10 mouse cellular contexts compared by ENCODE assay signal in genomic region chr2:164134563-164134962, GRCm38 (mm10). TPM values are rescaled to one million over a fixed set of nuclear protein-coding genes. Genes with fewer than 3 reads are reported as not detected.
A peak's percentile ranks its signal among the peaks of the same experiment; 100 is the strongest.
DNase-seq lines count a peak whose midpoint lies in the region; ATAC-seq and TF ChIP-seq lines count a peak whose summit lies in the region.
"Had no signal": no experiment of that assay in that cellular context is flagged by ENCODE, and none has a peak within 500 bp of the region (broad histone marks: within the 10 kb centered on the region; RNA-seq: fewer than 3 reads in every experiment).

No protein-coding gene starts in this region.

- H3K27me3 ChIP-seq in hindbrain, postnatal 0 days (ENCODE audit: insufficient read depth, low read length) = no peaks in the 10 kb centered on the region
- no peaks in the 10 kb centered on the region for H3K27me3 ChIP-seq in hindbrain, embryonic 12.5 days
- H3K27me3 ChIP-seq in forebrain, embryonic 11.5 days (ENCODE audit: control insufficient read depth, insufficient read depth, low read length) = no peaks in the 10 kb centered on the region
- H3K27me3 ChIP-seq: heart, embryonic 15.5 days had no signal

- peak; percentile 80 for DNase-seq in hindbrain, postnatal 0 days (ENCODE audit: low spot score)
- peak; percentile 35 for DNase-seq in MN1 (ENCODE audit: low spot score)
- DNase-seq in brain, embryonic 14.5 days (ENCODE audit: low read depth) = peak; percentile 67
- DNase-seq in lung, postnatal 25 days (ENCODE audit: low spot score) = peak; percentile 26
- no peak for DNase-seq in forebrain, embryonic 11.5 days (ENCODE audit: low spot score)
- no peak for DNase-seq in thymus, adult 18-20 months

- TF ChIP-seq CTCF in hindbrain, postnatal 0 days (IDR thresholded peaks at IDR 0.05; ENCODE audit: low read depth) = peak; percentile 87
- peak; percentile 65; the same call in 1 of the 2 replicates for TF ChIP-seq CTCF in brain, embryonic 14.5 days (IDR thresholded peaks at IDR 0.05; ENCODE audit: borderline replicate concordance, extremely low read depth, insufficient read depth, insufficient read length)

- H3K4me2 ChIP-seq in hindbrain, postnatal 0 days (ENCODE audit: low read depth, low read length) = no peak overlapping the region
- no peak overlapping the region for H3K4me2 ChIP-seq in hindbrain, embryonic 12.5 days (replicated peaks)
- no peak overlapping the region for H3K4me2 ChIP-seq in forebrain, embryonic 11.5 days (ENCODE audit: low read depth, low read length, severe bottlenecking)
- H3K4me2 ChIP-seq: heart, embryonic 15.5 days had no signal

- peaks cover 5% of the 10 kb centered on the region; the same call in 1 of the 2 replicates for H3K4me1 ChIP-seq in hindbrain, postnatal 0 days (ENCODE audit: insufficient read depth, low read length)
- peaks cover 8% of the 10 kb centered on the region for H3K4me1 ChIP-seq in hindbrain, embryonic 12.5 days
- no peaks in the 10 kb centered on the region for H3K4me1 ChIP-seq in forebrain, embryonic 11.5 days (replicated peaks; ENCODE audit: control insufficient read depth, insufficient read depth, low read length)

- no peak overlapping the region for H3K4me3 ChIP-seq in hindbrain, postnatal 0 days (ENCODE audit: low read length)
- no peak overlapping the region for H3K4me3 ChIP-seq in hindbrain, embryonic 12.5 days
- H3K4me3 ChIP-seq in forebrain, embryonic 11.5 days (ENCODE audit: low read depth, low read length) = no peak overlapping the region
- H3K4me3 ChIP-seq: heart, embryonic 15.5 days had no signal

- H3K9me3 ChIP-seq in hindbrain, postnatal 0 days (ENCODE audit: low read length) = no peaks in the 10 kb centered on the region
- no peaks in the 10 kb centered on the region for H3K9me3 ChIP-seq in hindbrain, embryonic 12.5 days (replicated peaks)
- no peaks in the 10 kb centered on the region for H3K9me3 ChIP-seq in forebrain, embryonic 11.5 days (ENCODE audit: control insufficient read depth, low read length)
- H3K9me3 ChIP-seq: heart, embryonic 15.5 days had no signal

- WGBS in hindbrain, postnatal 0 days = 48% methylated on average over 6 of the region's 6 CpGs
- WGBS in hindbrain, embryonic 12.5 days = 73% methylated on average over 6 of the region's 6 CpGs
- 80% methylated on average over 6 of the region's 6 CpGs for WGBS in forebrain, embryonic 11.5 days

- H3K36me3 ChIP-seq in hindbrain, postnatal 0 days (ENCODE audit: insufficient read depth, low read length) = peaks cover 3% of the 10 kb centered on the region; the same call in 1 of the 2 replicates
- H3K36me3 ChIP-seq in hindbrain, embryonic 12.5 days = 0 out of 2 replicates have a peak, but pooled peaks cover 7% of the 10 kb centered on the region
- no peaks in the 10 kb centered on the region for H3K36me3 ChIP-seq in forebrain, embryonic 11.5 days (ENCODE audit: control insufficient read depth, insufficient read depth, low read length)
- H3K36me3 ChIP-seq: heart, embryonic 15.5 days had no signal

- ATAC-seq in hindbrain, postnatal 0 days = peak; percentile 82
- no peak for ATAC-seq in hindbrain, embryonic 12.5 days (ENCODE audit: low FRiP score)
- ATAC-seq in erythroblast, adult 5-6 weeks (replicated peaks; ENCODE audit: low FRiP score, poor library complexity, severe bottlenecking) = no peak
- no peak for ATAC-seq in forebrain, embryonic 11.5 days (replicated peaks; ENCODE audit: low FRiP score)

- TF ChIP-seq POLR2A in brain, embryonic 14.5 days (IDR thresholded peaks at IDR 0.05; ENCODE audit: borderline replicate concordance, extremely low read depth, insufficient read depth, insufficient read length, poor library complexity, severe bottlenecking) = no peak

- H3K27ac ChIP-seq in hindbrain, postnatal 0 days = no peak overlapping the region
- no peak overlapping the region for H3K27ac ChIP-seq in hindbrain, embryonic 12.5 days
- H3K27ac ChIP-seq in forebrain, embryonic 11.5 days (ENCODE audit: low read depth, low read length) = no peak overlapping the region
- H3K27ac ChIP-seq: heart, embryonic 15.5 days had no signal

- H3K9ac ChIP-seq in hindbrain, postnatal 0 days (replicated peaks; ENCODE audit: low read length) = no peak overlapping the region
- no peak overlapping the region for H3K9ac ChIP-seq in hindbrain, embryonic 12.5 days
- H3K9ac ChIP-seq in forebrain, embryonic 11.5 days (ENCODE audit: low read length) = no peak overlapping the region
- H3K9ac ChIP-seq: heart, embryonic 15.5 days had no signal

RNA-seq across cellular contexts. Expression of gene Kcns1, which starts 36.4 kb away (rescaled TPM):
- total RNA-seq in hindbrain, postnatal 0 days (2014; rRNA removed) = 12.7 and 15.8 TPM in 2 replicates
- 3.0 and 3.3 TPM in 2 replicates for polyA plus RNA-seq in hindbrain, postnatal 0 days (2015; fragmentation: Nextera tagmentation; extraction: Ambion mirVana)
- 0.27 and 0.30 TPM in 2 replicates for polyA plus RNA-seq in hindbrain, embryonic 12.5 days (2016; fragmentation: Nextera tagmentation; extraction: Ambion mirVana)
- 0.83 and 1.5 TPM in 2 replicates for polyA plus RNA-seq in brain, embryonic 14.5 days (2012; rRNA removed)
- not detected in 2 replicates for total RNA-seq in erythroblast, adult 5-6 weeks (2015; ENCODE audit: low replicate concordance)
- total RNA-seq in erythroblast, adult 5-6 weeks (2017; ENCODE audit: low replicate concordance) = not detected in 2 replicates
- polyA plus RNA-seq in forebrain, embryonic 11.5 days (2014; fragmentation: Nextera tagmentation; extraction: Ambion mirVana) = not detected in 2 replicates
- total RNA-seq: adrenal gland, adult 18-20 months had no signal

RNA-seq across cellular contexts. Expression of gene Wfdc5, which starts 48.0 kb away (rescaled TPM):
- total RNA-seq in hindbrain, postnatal 0 days (2014; rRNA removed) = not detected in 2 replicates
- polyA plus RNA-seq in hindbrain, postnatal 0 days (2015; fragmentation: Nextera tagmentation; extraction: Ambion mirVana) = not detected in 2 replicates
- polyA plus RNA-seq in hindbrain, embryonic 12.5 days (2016; fragmentation: Nextera tagmentation; extraction: Ambion mirVana) = not detected in 2 replicates
- not detected in 2 replicates for polyA plus RNA-seq in brain, embryonic 14.5 days (2012; rRNA removed)
- total RNA-seq in erythroblast, adult 5-6 weeks (2015; ENCODE audit: low replicate concordance) = not detected in 2 replicates
- total RNA-seq in erythroblast, adult 5-6 weeks (2017; ENCODE audit: low replicate concordance) = not detected in 2 replicates
- not detected in 2 replicates for polyA plus RNA-seq in forebrain, embryonic 11.5 days (2014; fragmentation: Nextera tagmentation; extraction: Ambion mirVana)
- total RNA-seq: adrenal gland, adult 18-20 months had no signal
- polyA plus RNA-seq: heart, embryonic 15.5 days had no signal

RNA-seq across cellular contexts. Expression of gene Wfdc12, which starts 55.8 kb away (rescaled TPM):
- not detected in 2 replicates for total RNA-seq in hindbrain, postnatal 0 days (2014; rRNA removed)
- not detected in 2 replicates for polyA plus RNA-seq in hindbrain, postnatal 0 days (2015; fragmentation: Nextera tagmentation; extraction: Ambion mirVana)
- polyA plus RNA-seq in hindbrain, embryonic 12.5 days (2016; fragmentation: Nextera tagmentation; extraction: Ambion mirVana) = 0.31 TPM in 1 of 2 replicates, not detected in the other
- polyA plus RNA-seq in brain, embryonic 14.5 days (2012; rRNA removed) = not detected in 2 replicates
- total RNA-seq in erythroblast, adult 5-6 weeks (2015; ENCODE audit: low replicate concordance) = not detected in 2 replicates
- total RNA-seq in erythroblast, adult 5-6 weeks (2017; ENCODE audit: low replicate concordance) = not detected in 2 replicates
- polyA plus RNA-seq in forebrain, embryonic 11.5 days (2014; fragmentation: Nextera tagmentation; extraction: Ambion mirVana) = not detected in 2 replicates
- polyA plus RNA-seq: heart, embryonic 15.5 days had no signal

Comparison
In these comparisons a context has a peak if more than half of its experiments do, and no peak if none do; other contexts are left out.
1. DNase-seq: peak in hindbrain, postnatal 0 days (single experiment), MN1 (single experiment), brain, embryonic 14.5 days (single experiment) and lung, postnatal 25 days (single experiment); none in forebrain, embryonic 11.5 days (single experiment) and thymus, adult 18-20 months (0 of 2).